Mouse (Mus musculus) layer of hippocampus, postnatal 25 days (tissue): ENCODE measurements around the gene Itgb3bp. TPM values are rescaled to one million over a fixed set of nuclear protein-coding genes. Genes with fewer than 3 reads are reported as not detected.

Source experiments
- DNase-seq, 2 experiments: peaks; one replicate each; pipeline ENCODE4 v3.0.0; 2022; ENCODE audit warnings: mixed read lengths in 2 of 2, low spot score in 1 of 2; ENCODE audit errors: extremely low spot score in 1 of 2
- total RNA-seq, 2 experiments: library from RNA; stranded (reverse); gene quantifications; 2 replicates each; pipeline ENCODE4 v1.2.3; 2021

Itgb3bp gene
- total RNA-seq, 2 experiments from 2014 or later, result 4.4 to 6.0 TPM

- no peak for DNase-seq
Observed at GRCm38 (mm10) chr4:99752426-99752825, 177.2 kb downstream of the Itgb3bp start.

GRCm38 (mm10) chr4:99739836-99740235 lies 189.8 kb downstream of the Itgb3bp start:
- no peak for DNase-seq

- no peak for DNase-seq
Observed at GRCm38 (mm10) chr4:99725914-99726451, 203.6 kb downstream of the Itgb3bp start.

GRCm38 (mm10) chr4:99724331-99724730 lies 205.3 kb downstream of the Itgb3bp start:
- no peak for DNase-seq

GRCm38 (mm10) chr4:99717905-99718304 lies 211.7 kb downstream of the Itgb3bp start:
- DNase-seq, result no peak

GRCm38 (mm10) chr4:99715783-99716416 lies 213.7 kb downstream of the Itgb3bp start:
- peak in 1 of 2 experiments; percentile 20 for DNase-seq

Other genes with a start within 250 kb of the Itgb3bp start
- 10 to 100 TPM; 10.1 to 13.3 TPM for gene Alg6, start 214.1 kb downstream of the Itgb3bp start, total RNA-seq
- 1 to 10 TPM; 9.1 to 9.5 TPM for gene Efcab7, start 100.6 kb downstream of the Itgb3bp start, total RNA-seq
- gene Pgm1, start 399 bp downstream of the Itgb3bp start, total RNA-seq, result 10 to 100 TPM; 56.2 to 65.8 TPM
- gene Ror1, start 166.0 kb upstream of the Itgb3bp start, total RNA-seq, result 1 to 10 TPM; 4.1 to 4.6 TPM